Mouse (Mus musculus) frontal cortex, postnatal 25 days (tissue): ENCODE data around the gene Ndufv2.
"Not testable (repeated sequence)": the region's sequence is repeated elsewhere in the genome, so short reads cannot be mapped to it uniquely, and the experiment has no call there.

Experiments used
- DNase-seq, 2 experiments: peaks; one replicate each; pipeline ENCODE4 v3.0.0; 2022; ENCODE audit warnings: low spot score in 2 of 2

The Ndufv2 gene

GRCm38 (mm10) chr17:66085038-66085437, 16.3 kb downstream of the Ndufv2 start:
- no peak for DNase-seq

GRCm38 (mm10) chr17:66084486-66084885, 16.9 kb downstream of the Ndufv2 start:
- DNase-seq, result no peak

- DNase-seq, result no peak
These were observed 23.9 kb downstream of the Ndufv2 start for GRCm38 (mm10) chr17:66077437-66077850.

GRCm38 (mm10) chr17:66076934-66077333, 24.4 kb downstream of the Ndufv2 start, which contains the start of gene Ankrd12:
TSS of gene Ankrd12 (minus strand) at chr17:66077089.
- DNase-seq, result peak; percentile 92 to 93

GRCm38 (mm10) chr17:66076174-66076927, 25.0 kb downstream of the Ndufv2 start:
- peak; percentile 29 to 34 for DNase-seq

- DNase-seq, result no peak
These were observed 25.6 kb downstream of the Ndufv2 start for GRCm38 (mm10) chr17:66075827-66076173.

- DNase-seq, result no peak
These were observed 27.4 kb downstream of the Ndufv2 start for GRCm38 (mm10) chr17:66073971-66074370.

GRCm38 (mm10) chr17:66069036-66069435, 32.3 kb downstream of the Ndufv2 start:
- DNase-seq, result not testable (repeated sequence)

- no peak for DNase-seq
These were observed 36.2 kb downstream of the Ndufv2 start for GRCm38 (mm10) chr17:66065115-66065514.

- DNase-seq, result no peak
These were observed 40.0 kb downstream of the Ndufv2 start for GRCm38 (mm10) chr17:66061241-66061938.

- DNase-seq, result no peak
These were observed 43.2 kb downstream of the Ndufv2 start for GRCm38 (mm10) chr17:66058160-66058559.

GRCm38 (mm10) chr17:66057145-66057544, 44.2 kb downstream of the Ndufv2 start:
- DNase-seq, result no peak

GRCm38 (mm10) chr17:66053349-66053748, 48.0 kb downstream of the Ndufv2 start:
- no peak for DNase-seq

- DNase-seq, result no peak
These were observed 52.6 kb downstream of the Ndufv2 start for GRCm38 (mm10) chr17:66048795-66049194.

- no peak for DNase-seq
These were observed 53.2 kb downstream of the Ndufv2 start for GRCm38 (mm10) chr17:66048199-66048598.

GRCm38 (mm10) chr17:66043679-66044078, 57.7 kb downstream of the Ndufv2 start:
- not testable (repeated sequence) for DNase-seq

- DNase-seq, result no peak
These were observed 60.3 kb downstream of the Ndufv2 start for GRCm38 (mm10) chr17:66041020-66041419.

- DNase-seq, result no peak
These were observed 68.1 kb downstream of the Ndufv2 start for GRCm38 (mm10) chr17:66033239-66033638.

GRCm38 (mm10) chr17:66031991-66032390, 69.4 kb downstream of the Ndufv2 start:
- DNase-seq, result no peak
